Mouse (Mus musculus) lung, postnatal 4 days (tissue): ENCODE measurements around the gene Mdh1b.

Experiments
- DNase-seq, 2 experiments: peaks; one replicate each; pipeline ENCODE4 v3.0.0; 2021

Mdh1b gene

GRCm38 (mm10) chr1:63658016-63658415, 72.1 kb downstream of the Mdh1b start:
- peak; percentile 26 to 67 for DNase-seq
